Mouse (Mus musculus): ENCODE results near the gene Pank4. TPM values are rescaled to one million over a fixed set of nuclear protein-coding genes. Genes with fewer than 3 reads are reported as not detected.

Pank4 gene
- polyA plus RNA-seq, 1 experiment from 2014 or later, result 48.6 TPM

DNA sequence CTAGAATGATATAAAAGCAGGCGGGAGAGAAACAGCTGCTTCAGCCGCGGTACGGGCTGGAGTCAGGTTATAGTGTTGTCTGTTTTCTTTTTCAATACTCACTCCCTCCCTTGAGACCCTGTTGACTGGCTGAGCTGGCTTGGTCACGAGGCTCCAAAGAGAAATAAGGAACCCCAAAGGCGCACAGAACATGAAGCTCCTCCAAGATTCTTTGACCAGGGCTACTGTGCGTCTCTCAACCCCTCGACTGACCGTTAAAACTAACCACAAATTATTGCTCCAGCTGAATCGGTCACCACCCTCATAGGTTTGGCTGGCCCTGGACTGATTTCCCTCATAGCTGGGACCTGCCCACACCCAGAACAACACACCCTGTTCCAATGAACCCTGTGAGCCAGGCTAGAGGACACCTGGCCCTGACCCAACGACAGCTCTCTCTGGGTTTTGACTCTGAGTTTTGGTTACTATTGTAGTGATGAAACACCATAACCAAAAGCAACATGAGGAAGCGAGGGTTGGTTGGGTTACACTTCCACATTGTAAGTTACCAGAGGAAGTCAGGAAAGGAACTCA lies 34.7 kb upstream of the Pank4 start:
- H3K27me3 ChIP-seq (ENCODE audit: low read depth, poor library complexity, severe bottlenecking), result 0 out of 2 replicates have a peak, but pooled peaks cover 4% of the 10 kb centered on the region
- DNase-seq (ENCODE audit: low spot score), result no peak
- H3K4me1 ChIP-seq, result peaks cover 32% of the 10 kb centered on the region
- no peaks in the 10 kb centered on the region for H3K36me3 ChIP-seq
- H3K9me3 ChIP-seq (replicated peaks), result no peaks in the 10 kb centered on the region
- H3K4me3 ChIP-seq, result no peak overlapping the region
- peak overlapping the region; percentile 74 for H3K27ac ChIP-seq (replicated peaks)
- WGBS, result 83% methylated on average over 12 of the region's 12 CpGs

DNA sequence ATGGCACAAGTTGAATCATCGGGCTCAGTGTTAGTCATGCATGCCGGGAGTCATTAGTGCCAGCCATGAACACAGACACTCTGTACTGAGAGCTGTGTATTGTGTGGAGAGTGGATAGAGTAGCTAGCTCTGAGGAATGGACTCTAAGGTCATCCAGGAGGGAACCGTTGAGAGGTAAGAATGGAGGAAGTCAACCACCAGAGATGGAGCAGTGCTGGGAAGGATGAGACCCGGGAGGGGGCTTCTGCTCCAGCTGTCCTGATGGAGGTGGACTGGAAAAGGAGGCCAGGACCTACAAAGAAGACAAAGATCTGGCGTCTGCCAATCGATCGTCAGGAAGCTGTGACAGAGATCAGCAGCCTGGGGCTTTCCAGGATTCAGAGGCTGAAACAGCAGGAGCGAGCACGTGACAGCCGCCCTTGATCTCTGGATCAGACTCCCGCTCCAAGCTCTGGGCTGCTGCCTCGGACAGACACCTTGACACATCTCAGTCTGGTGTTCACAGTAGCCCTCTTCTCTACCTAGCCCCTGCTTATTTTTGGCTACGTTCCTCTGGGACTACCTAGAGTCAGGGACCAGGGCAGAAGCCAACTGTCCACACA lies 30.5 kb upstream of the Pank4 start:
- Histone ChIP-seq H3K27me3 (ENCODE audit: low read depth, poor library complexity, severe bottlenecking) (0 out of 2 replicates have a peak, but pooled peaks cover 4% of the 10 kb centered on the region), H3K27ac (replicated peaks) (no peak overlapping the region; the same call in 1 of the 2 replicates), H3K4me3 (no peak overlapping the region), H3K4me1 (peaks cover 26% of the 10 kb centered on the region), H3K36me3 (no peaks in the 10 kb centered on the region), H3K9me3 (replicated peaks) (no peaks in the 10 kb centered on the region)
- DNase-seq (ENCODE audit: low spot score), result peak; percentile 32
- WGBS, result 64% methylated on average over 13 of the region's 13 CpGs

DNA sequence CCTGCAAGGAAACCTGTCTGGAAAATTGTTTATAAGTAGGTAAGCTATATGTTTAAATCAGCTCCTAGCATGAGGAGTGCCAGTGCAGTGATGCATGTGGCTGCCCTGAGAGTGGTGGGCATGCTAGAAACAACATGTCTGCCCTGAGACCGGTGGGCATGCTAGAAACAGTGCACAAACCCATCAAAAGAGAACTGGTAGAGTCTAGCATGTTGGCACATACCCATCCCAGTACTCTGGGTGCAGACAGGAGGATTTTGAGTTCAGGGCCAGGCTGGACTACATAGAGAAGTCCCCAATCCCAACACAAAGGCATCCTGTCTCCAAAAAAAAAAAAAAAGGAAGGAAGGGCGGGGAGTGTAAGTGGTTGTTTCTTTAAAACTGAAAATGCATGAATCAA lies 29.1 kb upstream of the Pank4 start:
- H3K4me3 ChIP-seq, result no peak overlapping the region
- peaks cover 20% of the 10 kb centered on the region for H3K4me1 ChIP-seq
- no peak overlapping the region for H3K27ac ChIP-seq (replicated peaks)
- DNase-seq (ENCODE audit: low spot score), result no peak
- H3K9me3 ChIP-seq (replicated peaks), result no peaks in the 10 kb centered on the region
- 93% methylated on average over 2 of the region's 2 CpGs for WGBS
- H3K36me3 ChIP-seq, result no peaks in the 10 kb centered on the region
- 0 out of 2 replicates have a peak, but pooled peaks cover 4% of the 10 kb centered on the region for H3K27me3 ChIP-seq (ENCODE audit: low read depth, poor library complexity, severe bottlenecking)

DNA sequence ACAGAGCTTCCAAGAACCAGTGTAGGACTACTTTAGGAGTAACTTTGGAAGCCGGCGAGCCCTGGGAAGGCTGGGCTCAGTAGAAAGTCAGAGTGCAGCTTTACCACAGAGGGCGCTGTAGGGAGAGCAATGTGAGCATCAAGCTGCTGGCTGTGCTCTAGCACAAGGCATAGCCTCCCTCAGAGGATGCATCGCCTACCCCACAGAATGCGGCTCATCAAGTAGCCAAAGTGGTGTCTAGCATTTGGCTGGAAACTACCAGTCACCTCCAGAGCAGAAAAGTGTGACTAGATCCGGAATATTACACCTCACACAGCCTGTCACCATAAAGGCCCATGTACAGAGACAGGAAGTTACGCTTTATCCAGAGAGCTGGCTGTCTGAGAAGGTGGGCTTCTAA lies 28.1 kb upstream of the Pank4 start:
- no peak for DNase-seq (ENCODE audit: low spot score)
- 76% methylated on average over 7 of the region's 7 CpGs for WGBS

DNA sequence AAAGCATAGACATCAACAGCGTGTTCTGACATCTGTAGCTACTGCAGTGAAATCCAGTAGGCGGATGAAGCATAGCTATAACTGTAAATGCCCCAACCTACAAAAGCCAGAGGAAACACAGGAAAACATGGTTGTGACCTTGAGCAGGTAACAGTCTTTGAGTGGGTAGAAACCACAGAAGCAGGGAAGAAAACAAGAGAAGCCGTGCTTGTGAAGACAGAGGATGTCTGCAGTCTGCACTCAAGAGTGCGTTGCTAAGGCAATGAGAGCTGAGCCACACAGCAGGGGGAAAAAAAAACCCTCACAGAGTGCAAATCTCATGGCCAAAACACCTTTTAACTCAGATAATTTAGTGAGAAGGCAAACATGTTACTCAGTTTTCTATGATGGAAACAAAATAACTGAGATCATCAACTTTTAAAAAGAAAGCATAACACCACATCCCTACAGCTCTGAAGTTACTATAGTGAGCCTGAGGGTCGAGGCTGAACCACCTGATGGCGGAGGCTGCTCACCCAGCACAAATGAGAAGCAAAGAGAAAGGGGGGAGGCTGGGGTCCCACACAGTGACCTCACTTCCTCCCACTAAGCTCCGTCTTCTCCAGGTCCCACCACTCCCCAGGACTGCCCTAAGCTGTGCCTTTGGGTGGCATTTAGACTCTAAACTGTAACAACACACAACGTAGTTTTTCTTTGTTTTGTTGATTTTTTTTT lies 27.2 kb upstream of the Pank4 start:
- Histone ChIP-seq H3K9me3 (replicated peaks) (no peaks in the 10 kb centered on the region), H3K4me1 (peaks cover 20% of the 10 kb centered on the region), H3K27me3 (ENCODE audit: low read depth, poor library complexity, severe bottlenecking) (0 out of 2 replicates have a peak, but pooled peaks cover 4% of the 10 kb centered on the region), H3K27ac (replicated peaks) (peak overlapping the region; percentile 38), H3K4me3 (no peak overlapping the region), H3K36me3 (no peaks in the 10 kb centered on the region)
- 57% methylated on average over 8 of the region's 8 CpGs for WGBS
- no peak for DNase-seq (ENCODE audit: low spot score)

More for the DNA sequence above, 28.1 kb upstream of the Pank4 start:
- Histone ChIP-seq H3K36me3 (no peaks in the 10 kb centered on the region), H3K27ac (replicated peaks) (no peak overlapping the region), H3K9me3 (replicated peaks) (no peaks in the 10 kb centered on the region), H3K4me3 (no peak overlapping the region), H3K4me1 (peaks cover 20% of the 10 kb centered on the region), H3K27me3 (ENCODE audit: low read depth, poor library complexity, severe bottlenecking) (0 out of 2 replicates have a peak, but pooled peaks cover 4% of the 10 kb centered on the region)

DNA sequence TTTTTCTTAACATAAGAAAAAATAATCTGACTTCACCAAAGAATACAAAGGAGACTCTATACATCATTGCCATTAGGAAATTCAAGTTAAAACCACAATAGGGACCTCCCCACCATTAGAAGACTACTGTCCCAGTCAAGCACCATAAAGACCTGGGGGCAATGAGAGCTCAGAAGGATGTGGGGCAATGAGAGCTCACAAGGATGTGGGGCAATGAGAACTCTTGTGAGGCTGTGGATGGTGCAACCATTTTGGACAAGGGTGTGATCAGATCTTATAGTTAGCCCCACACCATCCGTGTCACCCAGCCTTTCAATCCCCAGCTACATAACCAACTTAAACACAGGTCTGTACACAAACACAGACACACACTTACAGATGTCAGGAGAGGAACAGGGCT lies 26.2 kb upstream of the Pank4 start:
- Histone ChIP-seq H3K9me3 (replicated peaks) (0 out of 2 replicates have a peak, but pooled peaks cover 7% of the 10 kb centered on the region), H3K4me1 (peaks cover 20% of the 10 kb centered on the region), H3K36me3 (no peaks in the 10 kb centered on the region), H3K4me3 (no peak overlapping the region), H3K27me3 (ENCODE audit: low read depth, poor library complexity, severe bottlenecking) (no peaks in the 10 kb centered on the region), H3K27ac (replicated peaks) (no peak overlapping the region)
- no peak for DNase-seq (ENCODE audit: low spot score)
- 74% methylated on average over 1 of the region's 1 CpGs for WGBS

DNA sequence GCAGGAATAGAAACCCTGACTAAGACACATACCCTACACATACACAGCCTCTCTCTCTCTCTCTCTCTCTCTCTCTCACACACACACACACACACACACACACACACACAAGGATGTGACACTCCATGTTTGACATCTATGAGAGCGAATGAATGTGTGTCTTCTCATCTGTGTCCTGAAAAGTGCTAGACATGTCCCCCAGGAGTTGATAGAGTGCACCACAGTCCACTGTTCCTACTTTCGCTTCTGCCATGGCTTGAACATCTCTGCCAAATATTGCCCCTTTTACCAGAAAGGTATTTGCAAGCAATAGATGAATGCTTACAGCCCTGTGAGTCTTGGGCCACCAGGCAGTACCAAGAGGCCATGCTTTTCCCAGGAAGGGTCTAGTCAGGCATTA lies 23.8 kb upstream of the Pank4 start:
- Histone ChIP-seq H3K36me3 (no peaks in the 10 kb centered on the region), H3K4me1 (peaks cover 26% of the 10 kb centered on the region), H3K4me3 (no peak overlapping the region), H3K27ac (replicated peaks) (no peak overlapping the region), H3K9me3 (replicated peaks) (0 out of 2 replicates have a peak, but pooled peaks cover 7% of the 10 kb centered on the region), H3K27me3 (ENCODE audit: low read depth, poor library complexity, severe bottlenecking) (no peaks in the 10 kb centered on the region)
- WGBS, result 84% methylated on average over 2 of the region's 2 CpGs
- DNase-seq (ENCODE audit: low spot score), result no peak

DNA sequence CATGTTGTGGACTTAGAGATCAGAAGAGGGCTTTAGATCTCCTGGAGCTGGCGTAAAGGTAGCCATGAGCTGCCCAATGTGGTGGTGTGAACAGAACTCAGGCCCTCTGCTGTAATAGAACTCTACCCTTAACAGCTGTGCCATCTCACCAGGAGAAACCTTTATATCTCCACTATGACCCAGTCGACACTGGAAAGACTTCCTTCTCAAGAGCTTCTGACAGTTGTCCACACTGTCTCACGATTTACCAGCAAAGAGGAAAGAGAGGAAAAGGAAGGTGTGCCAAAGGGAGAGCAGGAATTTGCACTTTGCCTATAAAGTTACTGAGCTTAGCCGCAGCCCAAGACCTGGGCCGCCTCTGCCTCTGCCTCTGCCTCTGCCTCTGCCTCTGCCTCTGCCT lies 22.1 kb upstream of the Pank4 start:
- Histone ChIP-seq H3K9me3 (replicated peaks) (0 out of 2 replicates have a peak, but pooled peaks cover 7% of the 10 kb centered on the region), H3K27me3 (ENCODE audit: low read depth, poor library complexity, severe bottlenecking) (no peaks in the 10 kb centered on the region), H3K27ac (replicated peaks) (no peak overlapping the region), H3K36me3 (no peaks in the 10 kb centered on the region), H3K4me1 (peaks cover 32% of the 10 kb centered on the region), H3K4me3 (no peak overlapping the region)
- DNase-seq (ENCODE audit: low spot score), result no peak
- WGBS, result 96% methylated on average over 5 of the region's 5 CpGs

DNA sequence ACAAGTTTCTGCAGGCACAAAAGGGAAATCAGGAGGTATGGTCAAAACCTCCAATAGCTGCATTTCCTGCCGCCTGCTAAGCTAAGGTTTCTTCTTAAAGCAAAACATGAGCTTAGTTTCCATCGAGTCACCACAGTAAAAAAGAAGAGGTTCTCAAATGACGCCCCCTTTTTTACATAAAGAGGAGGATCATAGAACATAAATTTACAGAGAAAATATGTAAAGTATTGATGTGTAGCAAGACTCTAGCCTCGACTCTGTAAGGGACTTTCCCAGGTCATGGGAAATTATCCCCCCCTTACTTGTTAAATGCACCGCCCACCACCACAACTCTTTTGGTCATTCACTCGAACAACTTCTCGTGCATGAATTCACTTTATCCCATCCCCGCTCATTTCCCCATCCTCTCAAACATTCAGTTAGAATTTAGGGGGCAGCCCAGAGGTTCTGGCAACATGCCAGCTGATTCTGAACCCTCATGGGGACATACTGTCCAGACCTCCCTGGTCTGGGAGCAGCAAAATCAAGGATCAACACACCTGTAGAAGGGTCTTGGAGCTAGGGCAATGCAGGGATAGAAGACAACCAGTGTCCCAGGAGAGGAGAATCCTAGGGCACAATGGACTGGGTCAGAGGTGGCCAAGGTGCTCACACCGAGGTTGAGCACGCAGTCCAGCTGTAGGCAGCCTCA lies 21.1 kb upstream of the Pank4 start:
- H3K36me3 ChIP-seq, result no peaks in the 10 kb centered on the region
- 0 out of 2 replicates have a peak, but pooled peaks cover 7% of the 10 kb centered on the region for H3K9me3 ChIP-seq (replicated peaks)
- no peak overlapping the region for H3K4me3 ChIP-seq
- H3K27me3 ChIP-seq (ENCODE audit: low read depth, poor library complexity, severe bottlenecking), result no peaks in the 10 kb centered on the region
- H3K4me1 ChIP-seq, result peaks cover 38% of the 10 kb centered on the region
- DNase-seq (ENCODE audit: low spot score), result no peak
- H3K27ac ChIP-seq (replicated peaks), result no peak overlapping the region
- 89% methylated on average over 10 of the region's 10 CpGs for WGBS

DNA sequence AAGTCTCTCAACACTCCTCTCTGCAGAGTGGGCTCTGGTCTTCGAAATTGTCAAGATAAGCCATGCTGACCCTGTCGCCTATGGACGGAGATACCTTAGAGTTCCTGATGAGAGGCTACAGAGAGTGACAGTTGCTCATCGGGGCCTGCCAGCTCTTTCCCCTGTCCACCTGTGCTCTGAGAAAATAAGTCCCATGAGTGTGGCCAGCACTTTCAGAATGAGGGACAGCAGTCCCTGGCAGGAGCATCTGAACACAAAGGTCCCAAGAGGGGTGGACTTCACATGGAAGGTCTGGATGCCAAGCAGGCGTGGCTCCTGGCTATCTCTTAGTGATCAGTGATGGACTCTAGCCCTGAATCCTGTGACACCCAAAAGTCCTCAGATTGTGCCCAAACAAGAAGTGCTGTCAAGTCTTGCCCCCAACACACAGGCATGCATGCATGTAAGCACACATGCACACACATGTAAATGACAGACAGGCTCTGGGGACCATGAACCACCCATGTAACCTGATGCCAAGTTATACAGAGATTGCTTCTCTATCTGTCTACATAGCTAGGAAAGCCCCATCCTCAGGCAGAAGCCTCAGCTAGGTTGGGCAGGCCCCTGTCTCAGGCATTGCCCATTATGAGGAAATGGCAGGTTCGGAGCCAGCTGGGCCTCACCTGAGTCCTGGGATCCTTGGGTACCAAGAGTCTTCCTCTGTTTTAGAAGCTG lies 20.4 kb upstream of the Pank4 start:
- Histone ChIP-seq H3K4me3 (peak overlapping the region; percentile 28; the same call in 1 of the 2 replicates), H3K36me3 (no peaks in the 10 kb centered on the region), H3K27ac (replicated peaks) (peak overlapping the region; percentile 61), H3K27me3 (ENCODE audit: low read depth, poor library complexity, severe bottlenecking) (no peaks in the 10 kb centered on the region), H3K4me1 (peaks cover 44% of the 10 kb centered on the region), H3K9me3 (replicated peaks) (0 out of 2 replicates have a peak, but pooled peaks cover 7% of the 10 kb centered on the region)
- no peak for DNase-seq (ENCODE audit: low spot score)
- WGBS, result 91% methylated on average over 6 of the region's 6 CpGs

DNA sequence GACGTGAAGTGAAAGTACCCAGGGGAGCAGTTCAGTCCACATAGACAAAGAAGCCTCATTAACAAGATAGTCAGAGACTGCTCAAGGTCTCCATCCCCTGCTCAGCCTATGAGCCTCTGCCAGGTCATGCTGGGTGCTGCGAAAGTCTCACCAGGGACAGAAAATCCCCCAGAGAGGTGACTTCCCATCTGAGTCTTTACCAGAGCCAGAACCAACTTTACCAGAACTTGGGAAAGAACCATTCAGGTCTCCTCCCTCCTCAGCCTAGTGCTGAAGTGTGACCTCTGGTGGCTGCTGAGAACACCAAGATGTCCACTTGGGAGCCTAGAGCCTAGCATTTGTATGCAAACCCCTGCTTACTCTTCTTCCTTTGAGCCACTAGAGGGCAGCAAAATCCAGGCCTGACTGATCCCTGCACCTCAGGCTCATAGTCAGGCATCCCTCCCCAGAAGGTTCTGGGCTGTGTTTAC lies 19.8 kb upstream of the Pank4 start:
- Histone ChIP-seq H3K4me1 (peaks cover 50% of the 10 kb centered on the region), H3K9me3 (replicated peaks) (0 out of 2 replicates have a peak, but pooled peaks cover 7% of the 10 kb centered on the region), H3K27me3 (ENCODE audit: low read depth, poor library complexity, severe bottlenecking) (peaks cover 6% of the 10 kb centered on the region; the same call in 1 of the 2 replicates), H3K27ac (replicated peaks) (peak overlapping the region; percentile 61), H3K4me3 (peak overlapping the region; percentile 28; the same call in 1 of the 2 replicates), H3K36me3 (no peaks in the 10 kb centered on the region)
- DNase-seq (ENCODE audit: low spot score), result peak; percentile 78
- WGBS, result 30% methylated on average over 2 of the region's 2 CpGs

DNA sequence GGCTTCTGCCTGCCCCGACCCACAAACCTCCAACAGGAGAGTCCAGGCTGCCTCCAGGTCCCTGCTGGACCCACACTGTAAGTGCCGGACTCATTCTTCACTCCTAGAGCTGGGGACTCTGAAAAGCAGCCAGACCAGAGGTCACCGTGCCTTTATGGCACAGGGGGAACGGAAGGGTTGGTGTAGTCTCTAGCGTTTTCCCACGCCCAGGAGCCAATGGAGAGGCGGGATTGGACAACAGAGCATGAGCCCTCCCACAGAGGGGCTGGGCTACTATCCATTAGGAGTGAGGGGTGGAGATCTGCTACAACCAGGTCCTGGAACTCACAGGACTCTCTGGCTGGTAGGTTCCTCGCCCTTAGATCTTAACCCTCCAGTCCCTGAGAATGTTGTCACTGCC lies 17.6 kb upstream of the Pank4 start:
- Histone ChIP-seq H3K27me3 (ENCODE audit: low read depth, poor library complexity, severe bottlenecking) (peaks cover 27% of the 10 kb centered on the region), H3K9me3 (replicated peaks) (0 out of 2 replicates have a peak, but pooled peaks cover 7% of the 10 kb centered on the region), H3K4me3 (peak overlapping the region; percentile 51), H3K36me3 (no peaks in the 10 kb centered on the region), H3K4me1 (peaks cover 72% of the 10 kb centered on the region), H3K27ac (replicated peaks) (peak overlapping the region; percentile 84)
- DNase-seq (ENCODE audit: low spot score), result peak; percentile 89
- WGBS, result 3% methylated on average over 8 of the region's 8 CpGs

Data from midbrain, embryonic 10.5 days (tissue).